Mouse (Mus musculus) embryo, embryonic 11 days (tissue): ENCODE results near the gene Vip.
A peak's percentile ranks its signal among the peaks of the same experiment; 100 is the strongest.

ENCODE experiments used
- DNase-seq: peaks from one replicate; pipeline ENCODE4 v3.0.0-alpha.2; 2015

Gene Vip

GRCm38 (mm10) chr10:5639112-5639511 is at the start of gene Vip:
TSS of gene Vip (plus strand) at chr10:5639218.
- peak; percentile 73 for DNase-seq

- DNase-seq = no peak
Measured at GRCm38 (mm10) chr10:5591061-5591460, 48.0 kb upstream of the Vip start.

- no peak for DNase-seq
Measured at GRCm38 (mm10) chr10:5591996-5592395, 47.0 kb upstream of the Vip start.

- DNase-seq = no peak
Measured at GRCm38 (mm10) chr10:5593464-5593863, 45.6 kb upstream of the Vip start, which contains the start of gene Myct1. TSS of gene Myct1 (plus strand) at chr10:5593775.

GRCm38 (mm10) chr10:5594457-5594856 is 44.6 kb upstream of the Vip start:
- DNase-seq = no peak

- DNase-seq = no peak
Measured at GRCm38 (mm10) chr10:5596559-5596958, 42.5 kb upstream of the Vip start.

- peak; percentile 78 for DNase-seq
Measured at GRCm38 (mm10) chr10:5600123-5600522, 38.9 kb upstream of the Vip start.

GRCm38 (mm10) chr10:5603512-5603911 is 35.5 kb upstream of the Vip start:
- no peak for DNase-seq

GRCm38 (mm10) chr10:5604371-5604770 is 34.6 kb upstream of the Vip start:
- no peak for DNase-seq

- no peak for DNase-seq
Measured at GRCm38 (mm10) chr10:5608874-5609273, 30.1 kb upstream of the Vip start.

- no peak for DNase-seq
Measured at GRCm38 (mm10) chr10:5615186-5616040, 23.6 kb upstream of the Vip start.

GRCm38 (mm10) chr10:5626268-5626667 is 12.8 kb upstream of the Vip start:
- no peak for DNase-seq

GRCm38 (mm10) chr10:5633672-5634200 is 5.3 kb upstream of the Vip start:
- no peak for DNase-seq

GRCm38 (mm10) chr10:5634336-5634735 is 4.7 kb upstream of the Vip start:
- peak; percentile 33 for DNase-seq

- DNase-seq = no peak
Measured at GRCm38 (mm10) chr10:5637322-5637721, 1.7 kb upstream of the Vip start.

GRCm38 (mm10) chr10:5681275-5681674 is 42.3 kb downstream of the Vip start:
- DNase-seq = no peak

GRCm38 (mm10) chr10:5685608-5686007 is 46.6 kb downstream of the Vip start:
- DNase-seq = no peak

- DNase-seq = no peak
Measured at GRCm38 (mm10) chr10:5694351-5694750, 55.3 kb downstream of the Vip start.
